Mouse (Mus musculus): ENCODE results near the gene Mical2.

The Mical2 gene

DNA sequence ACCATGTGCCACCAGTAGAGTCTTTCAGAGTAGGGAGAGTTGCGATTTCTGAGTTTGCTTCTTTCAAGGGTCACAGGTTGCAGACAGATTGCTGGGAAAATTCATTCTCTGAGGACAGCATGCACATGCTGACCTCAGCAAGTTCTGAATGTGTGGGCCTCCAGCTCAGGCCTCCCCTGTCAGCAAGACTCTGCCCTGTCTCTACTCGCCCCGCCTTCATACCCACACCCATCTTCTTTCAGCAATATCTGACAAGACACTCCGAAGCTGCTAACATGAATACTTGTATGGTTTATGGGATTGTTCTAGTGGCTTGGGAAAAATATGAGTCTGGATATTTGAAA, 84.3 kb downstream of the Mical2 start:
- Histone ChIP-seq H3K9me3 (ENCODE audit: low read length) (no peaks in the 10 kb centered on the region), H3K27me3 (ENCODE audit: insufficient read depth, low read length) (0 out of 2 replicates have a peak, but pooled peaks cover 2% of the 10 kb centered on the region), H3K4me3 (replicated peaks; ENCODE audit: low read length) (no peak overlapping the region), H3K36me3 (ENCODE audit: insufficient read depth, low read length) (no peaks in the 10 kb centered on the region), H3K4me1 (replicated peaks; ENCODE audit: low read depth, low read length) (no peaks in the 10 kb centered on the region)
- TF ChIP-seq NANOG (IDR thresholded peaks at IDR 0.05; ENCODE audit: borderline replicate concordance, low read length) (no peak), POU5F1 (IDR thresholded peaks at IDR 0.05; ENCODE audit: borderline replicate concordance, low read length) (no peak), CTCF (conservative IDR thresholded peaks at IDR 0.05; ENCODE audit: low read length) (no peak)

DNA sequence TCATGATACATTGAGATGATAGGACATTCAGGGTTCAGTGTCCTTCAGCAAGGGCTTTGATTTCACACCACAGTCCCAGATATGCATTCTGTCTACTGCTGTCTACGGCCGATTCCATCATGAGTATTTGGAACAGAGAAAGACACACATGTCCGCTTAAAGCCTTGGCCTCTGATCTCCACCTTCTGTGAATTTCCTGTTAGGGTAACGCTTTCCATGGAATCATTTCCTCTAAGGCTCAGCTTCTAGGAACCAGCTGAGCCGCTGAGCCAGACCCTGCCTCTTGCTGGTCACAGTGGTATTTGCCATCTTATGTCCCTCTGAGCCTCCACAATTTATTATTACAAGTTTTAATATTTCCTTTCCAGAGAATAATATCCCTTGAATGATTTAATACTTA, 87.6 kb downstream of the Mical2 start:
- no peaks in the 10 kb centered on the region for H3K27me3 ChIP-seq (ENCODE audit: insufficient read depth, low read length)
- no peak overlapping the region for H3K4me3 ChIP-seq (replicated peaks; ENCODE audit: low read length)
- H3K4me1 ChIP-seq (replicated peaks; ENCODE audit: low read depth, low read length) = no peaks in the 10 kb centered on the region
- TF ChIP-seq NANOG (IDR thresholded peaks at IDR 0.05; ENCODE audit: borderline replicate concordance, low read length) (no peak), POU5F1 (IDR thresholded peaks at IDR 0.05; ENCODE audit: borderline replicate concordance, low read length) (no peak), CTCF (conservative IDR thresholded peaks at IDR 0.05; ENCODE audit: low read length) (no peak)
- no peaks in the 10 kb centered on the region for H3K9me3 ChIP-seq (ENCODE audit: low read length)
- H3K36me3 ChIP-seq (ENCODE audit: insufficient read depth, low read length) = no peaks in the 10 kb centered on the region

DNA sequence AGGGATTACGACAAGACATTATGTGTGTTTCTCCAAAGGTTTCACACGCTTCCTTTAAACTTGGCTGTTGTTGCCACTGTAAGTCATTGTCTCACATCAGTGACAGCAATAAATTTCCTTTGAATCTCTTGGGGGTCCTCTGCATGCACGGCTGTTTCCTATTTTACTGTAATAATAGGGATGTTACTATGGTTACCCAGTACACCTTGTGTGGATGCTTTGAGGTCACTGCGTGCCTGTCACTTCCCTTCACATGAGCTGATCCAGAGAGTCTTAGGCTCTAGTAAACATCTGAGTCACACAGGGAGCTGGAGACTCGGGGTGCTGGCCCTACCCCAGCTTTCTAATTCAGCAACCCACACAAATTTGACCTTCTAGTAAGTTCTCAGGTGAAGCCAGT, 88.0 kb downstream of the Mical2 start:
- TF ChIP-seq POU5F1 (IDR thresholded peaks at IDR 0.05; ENCODE audit: borderline replicate concordance, low read length) (no peak), NANOG (IDR thresholded peaks at IDR 0.05; ENCODE audit: borderline replicate concordance, low read length) (no peak), CTCF (conservative IDR thresholded peaks at IDR 0.05; ENCODE audit: low read length) (no peak)
- no peaks in the 10 kb centered on the region for H3K36me3 ChIP-seq (ENCODE audit: insufficient read depth, low read length)
- H3K9me3 ChIP-seq (ENCODE audit: low read length) = peaks cover under 1% of the 10 kb centered on the region; the same call in 1 of the 2 replicates
- H3K4me1 ChIP-seq (replicated peaks; ENCODE audit: low read depth, low read length) = no peaks in the 10 kb centered on the region
- H3K4me3 ChIP-seq (replicated peaks; ENCODE audit: low read length) = no peak overlapping the region
- no peaks in the 10 kb centered on the region for H3K27me3 ChIP-seq (ENCODE audit: insufficient read depth, low read length)

DNA sequence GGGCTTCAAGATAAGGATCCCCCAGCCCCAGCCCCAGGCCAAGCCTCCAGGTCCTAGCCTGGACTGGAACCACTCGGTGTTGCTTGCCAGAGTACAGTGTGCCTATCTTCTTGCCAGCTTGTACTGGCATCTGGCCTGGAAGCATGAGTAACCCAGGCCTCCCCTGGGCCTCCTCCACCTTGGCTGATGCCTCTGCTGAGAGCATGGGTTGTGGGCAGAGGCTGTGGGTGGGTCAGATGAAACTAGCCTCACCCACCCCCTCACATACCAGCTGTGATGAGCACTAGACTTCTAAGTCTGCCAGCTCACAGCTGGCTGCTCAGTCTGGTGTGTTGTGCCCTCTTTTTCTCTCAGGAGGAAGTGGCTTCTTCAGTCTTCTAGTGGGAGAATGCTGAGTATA, 90.6 kb downstream of the Mical2 start:
- H3K4me3 ChIP-seq (replicated peaks; ENCODE audit: low read length) = no peak overlapping the region
- H3K36me3 ChIP-seq (ENCODE audit: insufficient read depth, low read length) = no peaks in the 10 kb centered on the region
- no peak for TF ChIP-seq POU5F1 (IDR thresholded peaks at IDR 0.05; ENCODE audit: borderline replicate concordance, low read length)
- no peak for TF ChIP-seq CTCF (conservative IDR thresholded peaks at IDR 0.05; ENCODE audit: low read length)
- no peak for TF ChIP-seq NANOG (IDR thresholded peaks at IDR 0.05; ENCODE audit: borderline replicate concordance, low read length)
- peaks cover 15% of the 10 kb centered on the region for H3K9me3 ChIP-seq (ENCODE audit: low read length)
- H3K4me1 ChIP-seq (replicated peaks; ENCODE audit: low read depth, low read length) = no peaks in the 10 kb centered on the region
- H3K27me3 ChIP-seq (ENCODE audit: insufficient read depth, low read length) = no peaks in the 10 kb centered on the region

DNA sequence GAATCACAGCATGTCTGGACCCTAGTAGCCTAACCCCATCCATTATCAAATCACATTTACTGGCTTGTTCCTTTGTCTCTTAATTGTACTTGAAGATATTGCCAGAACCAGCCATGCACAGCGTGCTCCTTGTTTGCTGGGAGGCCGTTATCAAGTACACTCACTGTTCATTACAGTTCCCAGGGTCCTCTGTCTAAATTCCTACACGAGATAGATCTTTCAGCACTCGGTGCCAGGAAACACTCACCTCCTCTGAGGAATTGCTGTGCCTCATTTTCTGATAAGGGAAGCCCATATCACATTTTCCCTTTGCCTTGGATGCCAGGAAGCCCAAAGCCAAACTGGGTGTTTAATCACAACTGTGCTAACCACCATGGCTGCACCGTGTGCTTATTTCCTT, 91.8 kb downstream of the Mical2 start:
- H3K9me3 ChIP-seq (ENCODE audit: low read length) = peaks cover 15% of the 10 kb centered on the region
- no peaks in the 10 kb centered on the region for H3K4me1 ChIP-seq (replicated peaks; ENCODE audit: low read depth, low read length)
- H3K4me3 ChIP-seq (replicated peaks; ENCODE audit: low read length) = no peak overlapping the region
- H3K36me3 ChIP-seq (ENCODE audit: insufficient read depth, low read length) = no peaks in the 10 kb centered on the region
- TF ChIP-seq NANOG (IDR thresholded peaks at IDR 0.05; ENCODE audit: borderline replicate concordance, low read length) (no peak), POU5F1 (IDR thresholded peaks at IDR 0.05; ENCODE audit: borderline replicate concordance, low read length) (no peak), CTCF (conservative IDR thresholded peaks at IDR 0.05; ENCODE audit: low read length) (no peak)
- H3K27me3 ChIP-seq (ENCODE audit: insufficient read depth, low read length) = no peaks in the 10 kb centered on the region

DNA sequence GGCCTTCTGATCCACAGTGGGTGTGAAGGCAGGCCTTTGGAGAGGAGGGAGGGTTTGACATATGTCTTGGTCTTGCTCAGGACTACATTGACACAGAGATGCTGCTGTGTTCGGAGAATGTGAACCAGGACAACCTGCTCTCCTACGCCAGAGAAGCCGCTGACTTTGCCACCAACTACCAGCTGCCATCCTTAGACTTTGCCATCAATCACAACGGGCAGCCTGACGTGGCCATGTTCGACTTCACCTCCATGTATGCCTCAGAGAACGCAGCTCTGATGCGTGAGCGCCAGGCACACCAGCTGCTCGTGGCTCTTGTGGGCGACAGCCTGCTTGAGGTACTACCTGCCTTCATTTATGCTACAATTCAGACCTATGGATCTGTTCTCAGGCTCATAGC, 92.7 kb downstream of the Mical2 start:
- H3K9me3 ChIP-seq (ENCODE audit: low read length) = peaks cover 15% of the 10 kb centered on the region
- no peaks in the 10 kb centered on the region for H3K4me1 ChIP-seq (replicated peaks; ENCODE audit: low read depth, low read length)
- no peaks in the 10 kb centered on the region for H3K36me3 ChIP-seq (ENCODE audit: insufficient read depth, low read length)
- no peak for TF ChIP-seq CTCF (conservative IDR thresholded peaks at IDR 0.05; ENCODE audit: low read length)
- no peak for TF ChIP-seq POU5F1 (IDR thresholded peaks at IDR 0.05; ENCODE audit: borderline replicate concordance, low read length)
- no peak for TF ChIP-seq NANOG (IDR thresholded peaks at IDR 0.05; ENCODE audit: borderline replicate concordance, low read length)
- H3K27me3 ChIP-seq (ENCODE audit: insufficient read depth, low read length) = no peaks in the 10 kb centered on the region
- H3K4me3 ChIP-seq (replicated peaks; ENCODE audit: low read length) = no peak overlapping the region

DNA sequence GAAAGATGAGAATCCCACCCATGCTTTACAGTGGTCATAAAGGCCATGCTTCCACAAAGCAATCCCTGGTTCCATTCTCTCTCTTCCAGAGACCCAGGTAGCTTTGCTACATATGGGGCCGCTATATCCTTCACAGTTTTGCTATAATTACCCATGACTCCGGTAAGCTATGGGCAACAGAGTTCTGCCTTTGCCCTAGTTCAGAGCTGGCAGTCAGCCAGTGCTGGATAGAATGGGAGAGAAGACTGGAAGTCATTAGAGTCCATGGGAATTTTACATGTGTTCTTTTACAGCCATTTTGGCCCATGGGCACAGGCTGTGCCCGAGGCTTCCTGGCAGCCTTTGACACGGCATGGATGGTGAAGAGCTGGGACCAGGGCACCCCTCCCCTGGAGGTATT, 93.8 kb downstream of the Mical2 start:
- Histone ChIP-seq H3K27me3 (ENCODE audit: insufficient read depth, low read length) (no peaks in the 10 kb centered on the region), H3K9me3 (ENCODE audit: low read length) (peaks cover 15% of the 10 kb centered on the region)
- TF ChIP-seq NANOG (IDR thresholded peaks at IDR 0.05; ENCODE audit: borderline replicate concordance, low read length) (no peak), POU5F1 (IDR thresholded peaks at IDR 0.05; ENCODE audit: borderline replicate concordance, low read length) (no peak), CTCF (conservative IDR thresholded peaks at IDR 0.05; ENCODE audit: low read length) (no peak)

DNA sequence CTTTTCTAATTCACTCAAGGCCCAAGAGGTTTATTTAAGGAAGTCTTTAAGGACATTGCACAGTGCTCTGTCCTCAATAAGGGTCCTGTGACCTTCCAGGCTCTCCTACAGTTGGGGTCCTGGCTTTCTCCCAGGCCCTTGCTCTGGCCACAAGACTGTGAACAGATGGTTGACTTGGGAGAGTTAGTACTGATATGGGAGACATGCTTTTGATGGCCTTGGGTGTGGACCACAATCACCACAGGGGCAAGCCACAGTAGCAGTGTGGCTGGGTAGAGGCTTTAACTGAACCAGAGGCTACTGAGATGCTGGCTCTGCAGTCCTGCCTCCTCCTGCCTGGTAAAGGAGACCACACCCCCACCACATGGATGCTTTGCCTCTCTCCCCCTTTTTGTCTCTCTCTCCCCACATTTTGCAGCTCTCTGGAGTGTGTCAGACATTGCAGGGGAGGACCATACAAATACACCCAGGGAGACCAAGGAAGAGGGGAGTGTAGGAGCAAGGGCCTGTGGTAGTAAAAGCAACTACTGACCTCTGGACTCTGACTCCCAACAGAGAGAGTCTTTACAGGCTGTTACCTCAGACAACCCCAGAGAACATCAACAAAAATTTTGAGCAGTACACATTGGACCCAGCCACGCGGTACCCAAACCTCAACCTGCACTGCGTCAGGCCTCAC, 94.5 kb downstream of the Mical2 start:
- Histone ChIP-seq H3K4me3 (replicated peaks; ENCODE audit: low read length) (no peak overlapping the region), H3K36me3 (ENCODE audit: insufficient read depth, low read length) (no peaks in the 10 kb centered on the region), H3K4me1 (replicated peaks; ENCODE audit: low read depth, low read length) (no peaks in the 10 kb centered on the region), H3K9me3 (ENCODE audit: low read length) (peaks cover 15% of the 10 kb centered on the region), H3K27me3 (ENCODE audit: insufficient read depth, low read length) (no peaks in the 10 kb centered on the region)
- TF ChIP-seq NANOG (IDR thresholded peaks at IDR 0.05; ENCODE audit: borderline replicate concordance, low read length) (no peak), CTCF (conservative IDR thresholded peaks at IDR 0.05; ENCODE audit: low read length) (no peak), POU5F1 (IDR thresholded peaks at IDR 0.05; ENCODE audit: borderline replicate concordance, low read length) (no peak)

More for the DNA sequence above, 93.8 kb downstream of the Mical2 start:
- Histone ChIP-seq H3K36me3 (ENCODE audit: insufficient read depth, low read length) (no peaks in the 10 kb centered on the region), H3K4me1 (replicated peaks; ENCODE audit: low read depth, low read length) (no peaks in the 10 kb centered on the region), H3K4me3 (replicated peaks; ENCODE audit: low read length) (no peak overlapping the region)

All from E14TG2a.4 (cell line).